Mouse (Mus musculus) myocyte (in vitro differentiated cells): ENCODE results near the gene Pfdn4.

Experiments used
- CEBPB ChIP-seq: IDR thresholded peaks from 2 replicates; pipeline ENCODE4 v1.6.1; 2011; ENCODE audit warnings: mild to moderate bottlenecking, moderate library complexity; ENCODE audit not compliant: poor library complexity, insufficient read depth, severe bottlenecking
- E2F4 ChIP-seq: IDR thresholded peaks from one replicate; pipeline ENCODE4 v1.6.1; 2011; ENCODE audit warnings: mild to moderate bottlenecking, control low read depth, moderate library complexity; ENCODE audit not compliant: insufficient read depth
- MAX ChIP-seq: IDR thresholded peaks from one replicate; pipeline ENCODE4 v1.6.1; 2011; ENCODE audit warnings: low read depth, mild to moderate bottlenecking, control low read depth
- MYOG ChIP-seq, 3 experiments: IDR thresholded peaks; one replicate each; pipeline ENCODE4 v1.6.1; 2011; ENCODE audit warnings: control low read depth in 2 of 3, low read depth in 2 of 3, mild to moderate bottlenecking in 2 of 3; ENCODE audit not compliant: insufficient read length in 2 of 3, control insufficient read depth in 1 of 3, insufficient read depth in 1 of 3
- POLR2A ChIP-seq: IDR thresholded peaks from one replicate; pipeline ENCODE4 v1.6.1; 2011; ENCODE audit warnings: low read depth, mild to moderate bottlenecking, control low read depth, moderate library complexity; ENCODE audit not compliant: insufficient read length
- POLR2AphosphoS2 ChIP-seq: IDR thresholded peaks from one replicate; pipeline ENCODE4 v1.6.1; 2011; ENCODE audit warnings: low read depth, control low read depth; ENCODE audit not compliant: insufficient read length
- REST ChIP-seq: IDR thresholded peaks from one replicate; pipeline ENCODE4 v1.6.1; 2011; ENCODE audit warnings: mild to moderate bottlenecking, control low read depth, moderate library complexity; ENCODE audit not compliant: insufficient read depth, insufficient read length
- TCF12 ChIP-seq: IDR thresholded peaks from one replicate; pipeline ENCODE4 v1.6.1; 2011; ENCODE audit warnings: mild to moderate bottlenecking, control low read depth; ENCODE audit not compliant: poor library complexity, insufficient read depth, severe bottlenecking
- USF1 ChIP-seq: IDR thresholded peaks from one replicate; pipeline ENCODE4 v1.6.1; 2011; ENCODE audit warnings: low read depth, mild to moderate bottlenecking, control low read depth, moderate library complexity

- TF ChIP-seq POLR2A (no peak), E2F4 (no peak), POLR2AphosphoS2 (no peak), MYOG (IDR thresholded peaks at IDR 0.05; ENCODE audit: control insufficient read depth in 1 of 3, insufficient read depth in 1 of 3, insufficient read length in 2 of 3, low read depth in 2 of 3) (no peak), MAX (no peak), CEBPB (no peak), USF1 (no peak), TCF12 (no peak), REST (no peak)
Observed at GRCm38 (mm10) chr2:170474125-170474524, 22.1 kb upstream of the Pfdn4 start.
